Mouse (Mus musculus): ENCODE measurements at regions not wholly inside any gene's neighbourhood (a gene's known extent, or its start where the extent isn't known, plus 50 kb on each side); places are given as distances from the start of the nearest gene placed in this dataset.
"Not testable (repeated sequence)": the region's sequence is repeated elsewhere in the genome, so short reads cannot be mapped to it uniquely, and the experiment has no call there.

- Histone ChIP-seq H3K27me3 (ENCODE audit: control insufficient read depth, insufficient read depth, low read depth, low read length) (no peaks in the 10 kb centered on the region), H3K9ac (ENCODE audit: low read length) (no peak overlapping the region), H3K9me3 (ENCODE audit: control insufficient read depth, low read length) (no peaks in the 10 kb centered on the region), H3K36me3 (ENCODE audit: control insufficient read depth, insufficient read depth, low read length) (no peaks in the 10 kb centered on the region), H3K4me3 (ENCODE audit: low read length) (no peak overlapping the region), H3K4me1 (replicated peaks; ENCODE audit: control insufficient read depth, insufficient read depth, low read length) (no peaks in the 10 kb centered on the region), H3K4me2 (ENCODE audit: low read depth, low read length) (no peak overlapping the region), H3K27ac (ENCODE audit: low read length) (no peak overlapping the region)
- ATAC-seq (ENCODE audit: low read depth), result no peak
- 86% methylated on average over 3 of the region's 3 CpGs for WGBS
Measured at GRCm38 (mm10) chr9:113134611-113135010, 573.4 kb downstream of the Pdcd6ip start.

GRCm38 (mm10) chr9:113123004-113123692, 584.9 kb downstream of the Pdcd6ip start:
- H3K36me3 ChIP-seq (ENCODE audit: control insufficient read depth, insufficient read depth, low read length), result no peaks in the 10 kb centered on the region
- no peaks in the 10 kb centered on the region for H3K27me3 ChIP-seq (ENCODE audit: control insufficient read depth, insufficient read depth, low read depth, low read length)
- H3K9me3 ChIP-seq (ENCODE audit: control insufficient read depth, low read length), result no peaks in the 10 kb centered on the region
- no peak overlapping the region for H3K27ac ChIP-seq (ENCODE audit: low read length)
- no peak overlapping the region for H3K4me3 ChIP-seq (ENCODE audit: low read length)
- H3K4me2 ChIP-seq (ENCODE audit: low read depth, low read length), result no peak overlapping the region
- H3K9ac ChIP-seq (ENCODE audit: low read length), result no peak overlapping the region
- ATAC-seq (ENCODE audit: low read depth), result no peak
- 53% methylated on average over 7 of the region's 7 CpGs for WGBS
- no peaks in the 10 kb centered on the region for H3K4me1 ChIP-seq (replicated peaks; ENCODE audit: control insufficient read depth, insufficient read depth, low read length)

- ATAC-seq (ENCODE audit: low read depth), result no peak
- Histone ChIP-seq H3K9ac (ENCODE audit: low read length) (no peak overlapping the region), H3K27ac (ENCODE audit: low read length) (no peak overlapping the region), H3K4me3 (ENCODE audit: low read length) (no peak overlapping the region), H3K36me3 (ENCODE audit: control insufficient read depth, insufficient read depth, low read length) (no peaks in the 10 kb centered on the region), H3K4me1 (replicated peaks; ENCODE audit: control insufficient read depth, insufficient read depth, low read length) (no peaks in the 10 kb centered on the region), H3K4me2 (ENCODE audit: low read depth, low read length) (no peak overlapping the region), H3K9me3 (ENCODE audit: control insufficient read depth, low read length) (no peaks in the 10 kb centered on the region), H3K27me3 (ENCODE audit: control insufficient read depth, insufficient read depth, low read depth, low read length) (no peaks in the 10 kb centered on the region)
- WGBS, result 50% methylated on average over 3 of the region's 3 CpGs
Measured at GRCm38 (mm10) chr9:113122253-113122749, 585.8 kb downstream of the Pdcd6ip start.

- Histone ChIP-seq H3K27me3 (ENCODE audit: control insufficient read depth, insufficient read depth, low read depth, low read length) (no peaks in the 10 kb centered on the region), H3K9ac (ENCODE audit: low read length) (no peak overlapping the region), H3K9me3 (ENCODE audit: control insufficient read depth, low read length) (no peaks in the 10 kb centered on the region), H3K4me1 (replicated peaks; ENCODE audit: control insufficient read depth, insufficient read depth, low read length) (no peaks in the 10 kb centered on the region), H3K4me3 (ENCODE audit: low read length) (no peak overlapping the region), H3K36me3 (ENCODE audit: control insufficient read depth, insufficient read depth, low read length) (no peaks in the 10 kb centered on the region), H3K4me2 (ENCODE audit: low read depth, low read length) (no peak overlapping the region), H3K27ac (ENCODE audit: low read length) (no peak overlapping the region)
- ATAC-seq (ENCODE audit: low read depth), result no peak
Measured at GRCm38 (mm10) chr9:113120385-113120784, 587.7 kb downstream of the Pdcd6ip start.

- H3K9me3 ChIP-seq (ENCODE audit: control insufficient read depth, low read length), result no peaks in the 10 kb centered on the region
- 78% methylated on average over 1 of the region's 1 CpGs for WGBS
- ATAC-seq (ENCODE audit: low read depth), result no peak
- no peak overlapping the region for H3K9ac ChIP-seq (ENCODE audit: low read length)
- H3K4me3 ChIP-seq (ENCODE audit: low read length), result no peak overlapping the region
- no peaks in the 10 kb centered on the region for H3K27me3 ChIP-seq (ENCODE audit: control insufficient read depth, insufficient read depth, low read depth, low read length)
- H3K4me1 ChIP-seq (replicated peaks; ENCODE audit: control insufficient read depth, insufficient read depth, low read length), result no peaks in the 10 kb centered on the region
- H3K4me2 ChIP-seq (ENCODE audit: low read depth, low read length), result no peak overlapping the region
- no peaks in the 10 kb centered on the region for H3K36me3 ChIP-seq (ENCODE audit: control insufficient read depth, insufficient read depth, low read length)
- no peak overlapping the region for H3K27ac ChIP-seq (ENCODE audit: low read length)
Measured at GRCm38 (mm10) chr9:113119721-113120120, 588.3 kb downstream of the Pdcd6ip start.

GRCm38 (mm10) chr9:113115576-113115975, 592.5 kb downstream of the Pdcd6ip start:
- Histone ChIP-seq H3K4me3 (ENCODE audit: low read length) (no peak overlapping the region), H3K9ac (ENCODE audit: low read length) (no peak overlapping the region), H3K27me3 (ENCODE audit: control insufficient read depth, insufficient read depth, low read depth, low read length) (no peaks in the 10 kb centered on the region), H3K4me1 (replicated peaks; ENCODE audit: control insufficient read depth, insufficient read depth, low read length) (no peaks in the 10 kb centered on the region), H3K9me3 (ENCODE audit: control insufficient read depth, low read length) (no peaks in the 10 kb centered on the region), H3K27ac (ENCODE audit: low read length) (no peak overlapping the region), H3K36me3 (ENCODE audit: control insufficient read depth, insufficient read depth, low read length) (no peaks in the 10 kb centered on the region), H3K4me2 (ENCODE audit: low read depth, low read length) (no peak overlapping the region)
- no peak for ATAC-seq (ENCODE audit: low read depth)
- WGBS, result 49% methylated on average over 5 of the region's 5 CpGs

GRCm38 (mm10) chr9:113112753-113113152, 595.3 kb downstream of the Pdcd6ip start:
- Histone ChIP-seq H3K4me2 (ENCODE audit: low read depth, low read length) (no peak overlapping the region), H3K9me3 (ENCODE audit: control insufficient read depth, low read length) (no peaks in the 10 kb centered on the region), H3K36me3 (ENCODE audit: control insufficient read depth, insufficient read depth, low read length) (no peaks in the 10 kb centered on the region), H3K4me1 (replicated peaks; ENCODE audit: control insufficient read depth, insufficient read depth, low read length) (no peaks in the 10 kb centered on the region), H3K4me3 (ENCODE audit: low read length) (no peak overlapping the region), H3K27ac (ENCODE audit: low read length) (no peak overlapping the region), H3K9ac (ENCODE audit: low read length) (no peak overlapping the region), H3K27me3 (ENCODE audit: control insufficient read depth, insufficient read depth, low read depth, low read length) (no peaks in the 10 kb centered on the region)
- ATAC-seq (ENCODE audit: low read depth), result no peak

GRCm38 (mm10) chr9:113101733-113102132, 606.3 kb downstream of the Pdcd6ip start:
- Histone ChIP-seq H3K36me3 (ENCODE audit: control insufficient read depth, insufficient read depth, low read length) (no peaks in the 10 kb centered on the region), H3K4me1 (replicated peaks; ENCODE audit: control insufficient read depth, insufficient read depth, low read length) (no peaks in the 10 kb centered on the region), H3K9ac (ENCODE audit: low read length) (no peak overlapping the region), H3K4me3 (ENCODE audit: low read length) (no peak overlapping the region), H3K27ac (ENCODE audit: low read length) (no peak overlapping the region), H3K27me3 (ENCODE audit: control insufficient read depth, insufficient read depth, low read depth, low read length) (no peaks in the 10 kb centered on the region), H3K4me2 (ENCODE audit: low read depth, low read length) (no peak overlapping the region), H3K9me3 (ENCODE audit: control insufficient read depth, low read length) (no peaks in the 10 kb centered on the region; the same call in 1 of the 2 replicates)
- 57% methylated on average over 1 of the region's 1 CpGs for WGBS
- ATAC-seq (ENCODE audit: low read depth), result no peak

GRCm38 (mm10) chr9:113100641-113101040, 607.4 kb downstream of the Pdcd6ip start:
- ATAC-seq (ENCODE audit: low read depth), result no peak
- H3K4me2 ChIP-seq (ENCODE audit: low read depth, low read length), result no peak overlapping the region
- peaks cover 2% of the 10 kb centered on the region; the same call in 1 of the 2 replicates for H3K9me3 ChIP-seq (ENCODE audit: control insufficient read depth, low read length)
- H3K4me1 ChIP-seq (replicated peaks; ENCODE audit: control insufficient read depth, insufficient read depth, low read length), result no peaks in the 10 kb centered on the region
- no peak overlapping the region for H3K4me3 ChIP-seq (ENCODE audit: low read length)
- H3K36me3 ChIP-seq (ENCODE audit: control insufficient read depth, insufficient read depth, low read length), result no peaks in the 10 kb centered on the region
- no peak overlapping the region for H3K9ac ChIP-seq (ENCODE audit: low read length)
- WGBS, result 62% methylated on average over 4 of the region's 4 CpGs
- no peak overlapping the region for H3K27ac ChIP-seq (ENCODE audit: low read length)
- H3K27me3 ChIP-seq (ENCODE audit: control insufficient read depth, insufficient read depth, low read depth, low read length), result no peaks in the 10 kb centered on the region

GRCm38 (mm10) chr9:113095421-113095820, 612.6 kb downstream of the Pdcd6ip start:
- H3K36me3 ChIP-seq (ENCODE audit: control insufficient read depth, insufficient read depth, low read length), result not testable (repeated sequence)

More at GRCm38 (mm10) chr9:113095421-113095820, 612.6 kb downstream of the Pdcd6ip start:
- H3K4me3 ChIP-seq (ENCODE audit: low read length); H3K9ac ChIP-seq (ENCODE audit: low read length); ATAC-seq (ENCODE audit: low read depth); H3K4me2 ChIP-seq (ENCODE audit: low read depth, low read length); H3K4me1 ChIP-seq (replicated peaks; ENCODE audit: control insufficient read depth, insufficient read depth, low read length); H3K27me3 ChIP-seq (ENCODE audit: control insufficient read depth, insufficient read depth, low read depth, low read length); H3K9me3 ChIP-seq (ENCODE audit: control insufficient read depth, low read length); H3K27ac ChIP-seq (ENCODE audit: low read length): not testable (repeated sequence)
- WGBS, result 73% methylated on average over 1 of the region's 1 CpGs
